Mouse (Mus musculus) forebrain, embryonic 10.5 days (tissue): Measurements from ENCODE around the gene Cysltr2. TPM values are rescaled to one million over a fixed set of nuclear protein-coding genes. Genes with fewer than 3 reads are reported as not detected.
A peak's percentile ranks its signal among the peaks of the same experiment; 100 is the strongest.

Source experiments
- DNase-seq: peaks from one replicate; pipeline ENCODE4 v3.0.0-alpha.2; 2017; ENCODE audit warnings: low spot score; ENCODE audit errors: extremely low spot score
- H3K27ac ChIP-seq: fragments of 300-500 bp; sonication (generic); 2 replicates; pipeline ENCODE4 v1.5.1; 2016; ENCODE audit warnings: mild to moderate bottlenecking
- H3K27me3 ChIP-seq: fragments of 300-500 bp; sonication (generic); 2 replicates; pipeline ENCODE4 v1.6.1; 2016; ENCODE audit warnings: mild to moderate bottlenecking; ENCODE audit not compliant: poor library complexity, severe bottlenecking
- H3K36me3 ChIP-seq: fragments of 300-500 bp; sonication (generic); replicated peaks from 2 replicates; pipeline ENCODE4 v1.6.1; 2016; ENCODE audit warnings: mild to moderate bottlenecking, moderate library complexity
- H3K4me1 ChIP-seq: fragments of 300-500 bp; sonication (generic); 2 replicates; pipeline ENCODE4 v1.6.1; 2016
- H3K4me3 ChIP-seq: fragments of 300-500 bp; sonication (generic); 2 replicates; pipeline ENCODE4 v1.5.1; 2016; ENCODE audit warnings: mild to moderate bottlenecking, moderate library complexity
- H3K9me3 ChIP-seq: fragments of 300-500 bp; sonication (generic); 2 replicates; pipeline ENCODE4 v1.6.1; 2016; ENCODE audit warnings: mild to moderate bottlenecking, moderate library complexity
- WGBS: fragments of 180-500 bp; shearing (Covaris S2); methylation state at CpG from one replicate; pipeline ENCODE4 v1.1.7; 2016; 5-methylcytosine and 5-hydroxymethylcytosine counted together
- polyA plus RNA-seq: library from polyadenylated mRNA; unstranded; fragments of >200 nt; fragmentation: Nextera tagmentation; extraction: Ambion mirVana; gene quantifications from 2 replicates; pipeline ENCODE4 v1.2.1, GENCODE M21; 2016

The Cysltr2 gene
- polyA plus RNA-seq, 1 experiment from 2014 or later: not detected

DNA sequence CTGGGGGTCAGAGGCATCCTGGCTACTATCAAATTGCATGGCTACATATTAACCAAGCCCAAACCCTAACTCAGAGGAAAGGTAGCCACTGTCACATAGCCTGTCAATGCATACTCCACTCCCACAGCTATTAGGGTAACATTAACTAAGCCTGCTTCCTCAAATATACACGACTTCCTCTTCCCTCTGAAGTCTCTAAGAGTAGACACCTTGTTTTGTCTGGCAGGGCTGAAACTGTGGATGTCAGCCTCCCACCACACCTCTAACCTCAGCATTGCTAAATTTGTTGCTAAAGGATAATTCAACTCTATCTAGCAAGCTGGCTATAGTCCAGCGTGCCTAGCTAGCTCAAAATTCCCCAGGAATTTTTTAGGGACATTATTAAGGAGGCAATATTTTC lies 7.2 kb downstream of the Cysltr2 start:
- no peaks in the 10 kb centered on the region for H3K4me1 ChIP-seq
- 87% methylated on average over 2 of the region's 2 CpGs for WGBS
- H3K27me3 ChIP-seq: no peaks in the 10 kb centered on the region
- DNase-seq: no peak
- no peak overlapping the region for H3K4me3 ChIP-seq
- no peak overlapping the region for H3K27ac ChIP-seq
- H3K36me3 ChIP-seq: no peaks in the 10 kb centered on the region
- H3K9me3 ChIP-seq: no peaks in the 10 kb centered on the region

DNA sequence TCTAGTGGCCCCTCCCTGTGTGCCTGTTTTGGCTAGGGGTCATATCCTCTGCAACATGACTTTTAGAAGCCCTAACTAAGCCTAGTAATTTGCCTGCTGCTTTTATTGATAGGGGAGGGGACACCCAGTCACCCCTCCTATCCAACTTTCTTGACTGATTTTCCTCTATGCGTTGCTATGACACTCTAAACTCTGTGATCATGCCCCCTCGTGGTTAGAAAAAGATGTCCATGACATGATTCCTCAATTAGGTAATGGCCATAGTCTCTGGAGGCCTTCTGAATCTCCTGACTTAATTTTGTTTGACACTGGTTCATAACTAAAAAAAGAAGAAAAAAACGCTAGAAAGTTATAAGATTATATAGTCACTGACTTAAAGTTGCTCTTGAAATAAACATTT lies 15.6 kb downstream of the Cysltr2 start:
- Histone ChIP-seq H3K27me3 (no peaks in the 10 kb centered on the region), H3K36me3 (no peaks in the 10 kb centered on the region), H3K27ac (no peak overlapping the region), H3K4me1 (no peaks in the 10 kb centered on the region), H3K4me3 (no peak overlapping the region), H3K9me3 (no peaks in the 10 kb centered on the region)
- DNase-seq: no peak
- WGBS: 53% methylated on average over 3 of the region's 3 CpGs

DNA sequence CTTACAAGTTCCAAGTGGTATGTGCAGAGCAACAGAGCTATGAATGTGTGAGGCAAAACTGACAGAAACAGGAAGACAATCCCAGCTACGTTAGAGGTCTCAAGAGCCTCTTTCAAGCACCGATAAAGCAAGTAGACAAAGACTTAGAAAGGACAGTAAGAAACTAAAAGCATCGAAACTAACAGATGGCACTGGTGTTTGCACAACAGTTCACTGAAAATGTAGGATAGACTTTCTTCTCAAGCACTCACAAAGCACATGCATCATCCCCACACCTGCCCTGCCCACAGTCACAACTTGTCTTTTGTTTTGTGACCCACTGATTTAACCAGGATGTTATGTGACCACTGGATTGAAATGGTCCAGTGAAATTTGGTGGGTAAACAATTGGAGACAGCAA lies 17.7 kb downstream of the Cysltr2 start:
- Histone ChIP-seq H3K4me1 (no peaks in the 10 kb centered on the region), H3K4me3 (no peak overlapping the region), H3K36me3 (no peaks in the 10 kb centered on the region), H3K27ac (no peak overlapping the region), H3K9me3 (no peaks in the 10 kb centered on the region), H3K27me3 (no peaks in the 10 kb centered on the region)
- no peak for DNase-seq
- WGBS: 93% methylated on average over 3 of the region's 3 CpGs

DNA sequence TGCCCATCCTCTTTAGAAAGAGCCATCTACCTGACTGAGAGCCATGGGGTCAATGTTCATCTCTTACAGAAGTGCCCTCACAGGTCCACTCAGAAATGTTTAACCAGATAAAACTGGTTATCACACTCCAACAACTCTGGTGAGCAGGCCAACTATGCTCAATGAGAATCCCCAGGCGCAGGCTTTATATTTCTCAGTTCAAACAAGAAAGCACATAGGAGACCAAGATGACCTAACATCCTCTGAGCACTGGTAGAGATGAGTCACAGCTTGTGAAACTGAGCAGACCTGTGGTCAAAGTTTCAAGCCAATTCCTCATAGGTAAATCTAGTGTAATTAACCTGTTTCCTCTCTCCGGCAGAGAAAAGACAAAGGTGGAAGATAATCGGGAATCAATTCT lies 31.6 kb downstream of the Cysltr2 start:
- H3K4me3 ChIP-seq: no peak overlapping the region
- H3K4me1 ChIP-seq: no peaks in the 10 kb centered on the region
- no peak for DNase-seq
- H3K36me3 ChIP-seq: no peaks in the 10 kb centered on the region
- 91% methylated on average over 3 of the region's 3 CpGs for WGBS
- no peaks in the 10 kb centered on the region for H3K9me3 ChIP-seq
- no peak overlapping the region for H3K27ac ChIP-seq
- no peaks in the 10 kb centered on the region for H3K27me3 ChIP-seq

DNA sequence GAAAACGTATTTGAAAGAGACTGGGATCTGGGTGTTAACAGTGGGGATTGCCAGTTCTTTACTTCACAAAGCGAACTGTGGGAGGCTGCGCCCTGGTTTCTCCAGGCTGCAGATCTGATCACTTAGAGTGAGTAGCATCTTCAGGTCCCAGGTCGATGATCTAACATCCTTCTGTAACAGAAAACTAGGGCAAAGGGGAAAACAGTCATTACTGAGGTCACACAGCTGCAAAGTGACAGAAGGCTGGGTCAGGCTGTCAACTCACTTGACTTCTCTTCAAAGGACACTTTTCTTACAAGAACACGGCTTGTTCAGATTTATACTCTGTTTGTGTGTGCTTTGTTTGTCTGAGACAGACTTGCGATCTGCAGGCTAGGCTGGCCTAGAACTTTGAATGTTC lies 33.5 kb downstream of the Cysltr2 start:
- Histone ChIP-seq H3K4me1 (no peaks in the 10 kb centered on the region), H3K4me3 (no peak overlapping the region), H3K9me3 (no peaks in the 10 kb centered on the region), H3K27ac (no peak overlapping the region), H3K27me3 (no peaks in the 10 kb centered on the region), H3K36me3 (no peaks in the 10 kb centered on the region)
- no peak for DNase-seq
- WGBS: 86% methylated on average over 6 of the region's 6 CpGs

DNA sequence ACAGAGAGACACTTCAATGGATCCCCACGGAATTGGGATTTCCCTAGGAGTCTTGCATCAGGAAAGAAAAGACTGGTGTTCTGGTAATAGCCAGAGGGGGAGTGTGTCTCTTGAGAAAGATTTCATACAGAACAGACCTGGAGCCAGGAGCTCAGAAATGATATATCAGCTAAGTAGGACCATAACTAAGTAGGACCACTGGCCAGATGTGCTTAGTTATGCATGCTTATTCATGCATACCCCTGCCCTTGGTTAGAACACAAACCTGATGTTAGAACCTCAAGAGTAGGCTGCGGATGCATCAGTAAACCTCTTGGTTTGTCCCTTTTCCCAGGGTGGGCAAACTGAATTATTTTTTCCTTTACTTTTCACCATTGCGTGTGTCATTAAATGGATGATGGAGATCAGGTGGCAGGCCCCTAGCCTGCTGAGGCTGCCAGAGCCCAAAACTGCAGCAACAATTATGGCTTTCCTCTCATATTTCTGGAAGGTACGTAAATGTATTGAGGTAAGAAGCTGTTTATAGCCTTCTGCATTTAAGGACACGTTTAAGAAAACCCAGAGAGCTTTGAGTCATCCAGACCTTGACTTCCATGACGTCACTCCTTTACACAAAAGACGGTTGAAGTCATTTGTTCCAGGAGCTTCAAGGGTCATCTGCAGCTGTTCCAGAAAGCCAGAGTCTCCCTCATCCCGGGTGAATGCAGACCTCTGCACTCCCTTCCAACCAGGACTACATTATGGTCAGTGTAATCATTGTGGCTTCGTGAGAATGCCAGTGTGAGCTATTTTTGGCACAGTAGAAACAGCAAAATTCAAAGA lies 35.0 kb downstream of the Cysltr2 start:
- WGBS: 74% methylated on average over 9 of the region's 9 CpGs
- no peaks in the 10 kb centered on the region for H3K4me1 ChIP-seq
- H3K4me3 ChIP-seq: no peak overlapping the region
- no peaks in the 10 kb centered on the region for H3K36me3 ChIP-seq
- no peak overlapping the region for H3K27ac ChIP-seq
- no peaks in the 10 kb centered on the region for H3K27me3 ChIP-seq
- H3K9me3 ChIP-seq: no peaks in the 10 kb centered on the region
- no peak for DNase-seq

DNA sequence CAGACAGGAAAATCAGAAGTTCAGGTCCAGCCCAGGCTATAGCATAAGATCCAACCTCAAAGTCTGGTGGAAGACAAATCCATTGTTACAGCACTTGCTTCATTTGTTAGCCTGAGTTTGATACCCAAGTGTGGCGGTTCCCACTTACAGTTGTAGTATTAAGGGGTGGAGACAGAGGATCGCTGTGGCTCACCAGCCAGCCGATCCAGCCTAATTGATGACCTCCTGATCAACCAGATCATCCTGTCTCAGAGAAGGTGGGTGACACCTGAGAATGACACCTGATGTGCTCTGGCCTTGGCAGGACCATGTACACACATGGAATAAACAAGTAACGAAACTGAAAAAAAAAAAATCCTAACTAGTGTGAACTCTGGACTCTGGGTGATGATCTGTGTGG lies 47.1 kb downstream of the Cysltr2 start:
- DNase-seq: no peak
- WGBS: 90% methylated on average over 4 of the region's 4 CpGs
- H3K4me1 ChIP-seq: peaks cover 27% of the 10 kb centered on the region
- H3K27ac ChIP-seq: no peak overlapping the region
- H3K36me3 ChIP-seq: no peaks in the 10 kb centered on the region
- H3K4me3 ChIP-seq: no peak overlapping the region
- H3K9me3 ChIP-seq: no peaks in the 10 kb centered on the region
- H3K27me3 ChIP-seq: no peaks in the 10 kb centered on the region

DNA sequence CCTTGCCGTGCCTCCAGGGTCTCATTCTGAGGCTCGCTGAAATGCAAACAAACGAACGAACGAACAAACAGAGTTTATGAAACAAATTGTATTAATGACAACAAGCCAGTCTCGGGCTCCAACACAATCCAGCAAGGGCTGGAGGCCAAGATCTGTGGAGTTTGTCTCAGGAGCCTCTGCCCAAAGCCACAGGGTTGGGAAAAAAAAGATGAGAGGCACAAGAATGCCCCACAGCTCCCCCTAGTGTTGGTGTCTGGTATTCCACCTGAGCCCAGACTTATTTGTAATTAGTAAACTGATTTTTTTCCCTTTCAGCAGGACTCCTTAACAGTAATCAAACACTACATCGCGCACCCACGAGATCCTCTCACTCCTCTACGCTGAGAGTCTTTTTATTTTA lies 48.6 kb downstream of the Cysltr2 start:
- Histone ChIP-seq H3K4me3 (no peak overlapping the region), H3K27ac (no peak overlapping the region), H3K9me3 (no peaks in the 10 kb centered on the region), H3K27me3 (0 out of 2 replicates have a peak, but pooled peaks cover 6% of the 10 kb centered on the region), H3K36me3 (no peaks in the 10 kb centered on the region), H3K4me1 (peaks cover 27% of the 10 kb centered on the region)
- WGBS: 56% methylated on average over 10 of the region's 10 CpGs
- DNase-seq: peak; percentile 66

DNA sequence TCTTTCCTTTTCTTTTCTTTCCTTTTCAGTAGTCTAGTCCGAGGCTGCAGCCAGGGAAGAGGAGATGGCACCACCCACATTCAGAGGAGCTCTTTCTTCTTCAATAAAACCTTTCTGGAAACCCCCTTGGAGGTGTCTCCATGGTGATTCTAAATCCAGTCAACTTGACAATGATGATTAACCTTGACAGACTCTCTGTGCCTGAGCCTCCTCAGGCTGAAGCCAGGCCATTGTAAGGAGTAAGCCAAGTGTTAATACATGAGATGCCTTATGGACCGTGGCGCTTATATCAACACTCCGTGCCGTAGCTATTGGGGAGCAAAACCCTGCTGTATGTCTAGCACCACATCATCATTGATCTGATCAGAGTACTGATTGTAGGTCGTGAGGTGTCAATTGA lies 50.8 kb downstream of the Cysltr2 start:
- H3K9me3 ChIP-seq: no peaks in the 10 kb centered on the region
- WGBS: 55% methylated on average over 6 of the region's 6 CpGs
- H3K27ac ChIP-seq: no peak overlapping the region
- H3K4me3 ChIP-seq: no peak overlapping the region
- H3K27me3 ChIP-seq: 0 out of 2 replicates have a peak, but pooled peaks cover 6% of the 10 kb centered on the region
- no peaks in the 10 kb centered on the region for H3K36me3 ChIP-seq
- DNase-seq: no peak
- peaks cover 27% of the 10 kb centered on the region for H3K4me1 ChIP-seq

DNA sequence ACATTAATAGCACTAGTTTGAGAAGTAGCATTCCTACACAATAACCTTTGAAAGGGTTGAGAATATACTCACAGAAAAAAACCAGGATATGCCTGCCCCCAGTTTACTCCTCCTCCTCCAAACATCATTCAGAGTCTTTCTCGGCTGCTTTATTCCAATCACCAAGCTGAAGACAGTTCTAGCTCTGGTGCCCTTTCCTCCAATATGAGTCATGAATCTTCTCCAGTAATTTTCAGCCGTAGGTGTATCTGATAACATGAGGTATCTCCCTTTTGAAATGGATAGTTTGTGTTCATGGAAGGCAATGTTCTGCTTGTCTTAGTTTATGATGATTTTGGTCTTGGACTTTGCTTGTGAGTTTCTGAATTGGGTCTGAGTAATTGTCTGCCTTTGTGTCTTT lies 62.9 kb downstream of the Cysltr2 start:
- no peaks in the 10 kb centered on the region for H3K27me3 ChIP-seq
- H3K9me3 ChIP-seq: no peaks in the 10 kb centered on the region
- WGBS: 86% methylated on average over 2 of the region's 2 CpGs
- H3K36me3 ChIP-seq: no peaks in the 10 kb centered on the region
- H3K27ac ChIP-seq: no peak overlapping the region
- H3K4me1 ChIP-seq: no peaks in the 10 kb centered on the region
- DNase-seq: no peak
- H3K4me3 ChIP-seq: no peak overlapping the region

DNA sequence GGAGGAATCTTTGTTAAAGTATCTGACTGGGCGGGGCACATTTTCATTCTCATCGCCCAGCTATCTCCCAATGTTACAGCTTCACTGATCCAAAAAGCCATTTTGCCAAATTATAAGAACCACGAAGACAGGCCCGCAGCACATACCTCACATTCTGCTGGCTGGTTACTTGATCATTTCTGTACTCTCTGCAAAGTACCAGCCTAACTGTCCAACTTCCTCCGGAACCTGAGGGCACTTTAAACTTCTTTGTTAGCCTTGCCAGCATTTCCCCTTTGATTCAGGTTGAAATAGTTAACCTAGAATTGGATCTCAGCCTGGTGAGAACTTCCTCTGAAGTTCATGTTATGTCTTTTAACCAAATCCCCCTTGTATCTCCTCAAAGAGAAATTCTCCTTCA lies 63.8 kb downstream of the Cysltr2 start:
- Histone ChIP-seq H3K27ac (no peak overlapping the region), H3K27me3 (no peaks in the 10 kb centered on the region), H3K36me3 (no peaks in the 10 kb centered on the region), H3K9me3 (no peaks in the 10 kb centered on the region; the same call in 1 of the 2 replicates), H3K4me3 (no peak overlapping the region), H3K4me1 (no peaks in the 10 kb centered on the region)
- 90% methylated on average over 5 of the region's 5 CpGs for WGBS
- DNase-seq: no peak

DNA sequence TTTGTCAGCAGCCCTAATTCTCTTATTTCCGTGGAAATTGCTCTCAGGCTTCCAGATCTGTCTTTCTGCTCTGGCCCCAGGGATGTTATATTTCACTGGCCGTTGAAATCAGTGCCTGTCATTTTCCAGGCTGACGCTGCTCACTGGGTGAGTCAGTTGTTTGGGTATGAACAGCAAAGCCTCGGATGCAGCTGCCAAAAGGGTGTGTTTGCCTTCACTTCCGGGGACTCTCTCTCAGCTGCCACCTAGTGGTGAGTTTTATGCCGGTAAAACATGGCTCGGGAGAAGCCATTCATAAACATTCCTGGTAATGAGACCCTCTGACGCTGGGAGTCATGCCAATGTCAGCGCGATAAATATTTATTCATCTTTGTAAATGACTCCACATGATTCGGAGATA lies 65.5 kb downstream of the Cysltr2 start:
- 19% methylated on average over 11 of the region's 11 CpGs for WGBS
- Histone ChIP-seq H3K36me3 (no peaks in the 10 kb centered on the region), H3K9me3 (no peaks in the 10 kb centered on the region; the same call in 1 of the 2 replicates), H3K4me3 (no peak overlapping the region), H3K27ac (no peak overlapping the region), H3K27me3 (no peaks in the 10 kb centered on the region), H3K4me1 (no peaks in the 10 kb centered on the region)
- DNase-seq: peak; percentile 70

DNA sequence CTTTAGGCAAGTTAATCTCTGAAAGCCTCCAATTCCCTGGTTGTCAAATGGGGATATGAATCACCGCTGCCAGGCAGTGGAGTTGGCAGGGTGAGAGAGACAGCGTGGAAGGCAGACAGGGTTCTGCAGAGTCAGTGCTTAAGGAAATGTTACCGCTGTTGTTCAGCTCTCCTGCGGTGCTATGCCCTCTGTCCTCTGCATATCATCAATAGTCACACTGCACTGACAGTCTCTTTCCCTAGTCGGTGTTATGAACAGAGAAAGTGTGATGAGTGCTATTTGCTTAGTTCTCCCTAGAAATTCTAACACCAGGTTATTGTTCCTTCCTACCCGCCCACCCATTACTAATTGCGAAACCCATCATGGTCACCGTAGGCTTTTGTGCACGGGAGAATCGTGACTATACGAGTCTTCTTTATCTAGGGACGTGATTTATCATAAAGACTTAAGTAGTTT lies 65.9 kb downstream of the Cysltr2 start:
- H3K4me1 ChIP-seq: no peaks in the 10 kb centered on the region
- DNase-seq: no peak
- no peaks in the 10 kb centered on the region for H3K27me3 ChIP-seq
- no peak overlapping the region for H3K4me3 ChIP-seq
- no peaks in the 10 kb centered on the region for H3K36me3 ChIP-seq
- 79% methylated on average over 12 of the region's 12 CpGs for WGBS
- H3K9me3 ChIP-seq: no peaks in the 10 kb centered on the region; the same call in 1 of the 2 replicates
- H3K27ac ChIP-seq: no peak overlapping the region
